Mouse (Mus musculus): Measurements from ENCODE around the gene Gm20721. TPM values are rescaled to one million over a fixed set of nuclear protein-coding genes. Genes with fewer than 3 reads are reported as not detected.

Gm20721 gene
- polyA plus RNA-seq, 1 experiment from 2014 or later: 16.0 TPM

DNA sequence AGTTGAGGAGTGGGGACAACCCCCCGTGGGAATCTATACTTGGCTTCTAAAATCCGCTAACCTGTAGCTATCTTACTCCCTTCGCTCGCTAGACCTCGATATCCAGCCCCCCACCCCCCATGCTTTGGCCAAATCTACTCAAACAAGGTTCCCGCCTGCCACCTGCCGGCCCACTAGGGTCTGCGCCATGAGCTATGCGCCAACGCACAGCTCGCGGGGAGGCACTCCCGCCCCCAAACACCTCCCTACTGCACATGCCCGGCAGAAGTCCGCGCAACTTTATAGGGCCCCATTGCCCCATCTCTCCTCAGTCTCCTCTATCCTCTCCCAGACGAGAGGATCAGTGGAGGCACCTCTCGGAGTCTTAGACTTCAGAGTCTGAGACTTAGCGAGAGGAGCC is 62.5 kb downstream of the Gm20721 start, which contains the start of gene Gnas:
Gene Gnas, plus strand, starts transcription at position 310 of the 400 bp plus-strand sequence.
- WGBS: 52% methylated on average over 19 of the region's 19 CpGs
- peaks cover 69% of the 10 kb centered on the region for H3K27me3 ChIP-seq (replicated peaks)

GRCm38 (mm10) chr2:174283341-174283740 is 63.2 kb downstream of the Gm20721 start:
- peaks cover 31% of the 10 kb centered on the region; the same call in 1 of the 2 replicates for H3K9me3 ChIP-seq
- no peak for ATAC-seq (ENCODE audit: extremely low read depth, insufficient number of reproducible peaks, low FRiP score, low TSS enrichment)

More for the DNA sequence above, 62.5 kb downstream of the Gm20721 start, which contains the start of gene Gnas:
- Histone ChIP-seq H3K36me3 (peaks cover 98% of the 10 kb centered on the region), H3K9me3 (peaks cover 31% of the 10 kb centered on the region; the same call in 1 of the 2 replicates), H3K27ac (replicated peaks) (no peak within 1 kb of the TSS), H3K4me1 (peaks cover 10% of the 10 kb centered on the region), H3K9ac (no peak within 1 kb of the TSS), H3K4me3 (peak within 1 kb of the TSS; percentile 35), H3K4me2 (peak within 1 kb of the TSS; percentile 61)
- no peak for ATAC-seq (ENCODE audit: extremely low read depth, insufficient number of reproducible peaks, low FRiP score, low TSS enrichment)

More at GRCm38 (mm10) chr2:174283341-174283740, 63.2 kb downstream of the Gm20721 start:
- peaks cover 63% of the 10 kb centered on the region for H3K27me3 ChIP-seq (replicated peaks)
- H3K4me3 ChIP-seq: peak overlapping the region; percentile 35
- H3K4me1 ChIP-seq: peaks cover 10% of the 10 kb centered on the region
- peaks cover 96% of the 10 kb centered on the region for H3K36me3 ChIP-seq
- H3K27ac ChIP-seq (replicated peaks): no peak overlapping the region
- H3K9ac ChIP-seq: no peak overlapping the region
- WGBS: 50% methylated on average over 11 of the region's 11 CpGs
- peak overlapping the region; percentile 61 for H3K4me2 ChIP-seq

Other genes with a start within 250 kb of the Gm20721 start
- gene Npepl1, start 236.4 kb downstream of the Gm20721 start, polyA plus RNA-seq (2015; fragmentation: Nextera tagmentation; extraction: Ambion mirVana): 37.8 and 41.4 TPM in 2 replicates
- 1,244 and 1,252 TPM in 2 replicates for gene Gnas, start 62.4 kb downstream of the Gm20721 start, polyA plus RNA-seq (2015; fragmentation: Nextera tagmentation; extraction: Ambion mirVana)
- 78.4 and 82.0 TPM in 2 replicates for gene Nelfcd, start 69.1 kb upstream of the Gm20721 start, polyA plus RNA-seq (2015; fragmentation: Nextera tagmentation; extraction: Ambion mirVana)
- gene Ctsz, start 92.3 kb upstream of the Gm20721 start, polyA plus RNA-seq (2015; fragmentation: Nextera tagmentation; extraction: Ambion mirVana): 118 and 126 TPM in 2 replicates
- 5.2 and 5.4 TPM in 2 replicates for gene Tubb1, start 104.0 kb upstream of the Gm20721 start, polyA plus RNA-seq (2015; fragmentation: Nextera tagmentation; extraction: Ambion mirVana)
- 1,102 and 1,120 TPM in 2 replicates for gene Atp5e, start 117.4 kb upstream of the Gm20721 start, polyA plus RNA-seq (2015; fragmentation: Nextera tagmentation; extraction: Ambion mirVana)
- 125 and 140 TPM in 2 replicates for gene Prelid3b, start 126.4 kb upstream of the Gm20721 start, polyA plus RNA-seq (2015; fragmentation: Nextera tagmentation; extraction: Ambion mirVana)